Mouse (Mus musculus) kidney, postnatal 25 days (tissue): Measurements from ENCODE around the gene Cers5.
"Not testable (repeated sequence)": the region's sequence is repeated elsewhere in the genome, so short reads cannot be mapped to it uniquely, and the experiment has no call there.

Source experiments
- DNase-seq, 2 experiments: peaks; one replicate each; pipeline ENCODE4 v3.0.0; 2021; ENCODE audit warnings: mixed read lengths in 2 of 2

The Cers5 gene

GRCm38 (mm10) chr15:99704881-99705280 is 67.8 kb downstream of the Cers5 start:
- DNase-seq: no peak

GRCm38 (mm10) chr15:99704041-99704681 is 68.5 kb downstream of the Cers5 start:
- DNase-seq: peak; percentile 79 to 91

GRCm38 (mm10) chr15:99703676-99704040 is 69.0 kb downstream of the Cers5 start:
- no peak for DNase-seq

GRCm38 (mm10) chr15:99703104-99703503 is 69.6 kb downstream of the Cers5 start:
- DNase-seq: no peak

GRCm38 (mm10) chr15:99701999-99702900 is 70.4 kb downstream of the Cers5 start, which contains the start of gene Smarcd1:
Gene Smarcd1 (plus strand): TSS chr15:99702129.
- peak; percentile 95 for DNase-seq

- not testable (repeated sequence) for DNase-seq
These were observed 71.1 kb downstream of the Cers5 start for GRCm38 (mm10) chr15:99701640-99701998.

- DNase-seq: peak; percentile 39 to 76
These were observed 72.2 kb downstream of the Cers5 start for GRCm38 (mm10) chr15:99700219-99701106.

- no peak for DNase-seq
These were observed 73.0 kb downstream of the Cers5 start for GRCm38 (mm10) chr15:99699715-99700114.

GRCm38 (mm10) chr15:99698533-99699085 is 74.1 kb downstream of the Cers5 start:
- peak in 1 of 2 experiments; percentile 46 for DNase-seq

- DNase-seq: no peak
These were observed 75.4 kb downstream of the Cers5 start for GRCm38 (mm10) chr15:99697309-99697708.

- no peak for DNase-seq
These were observed 80.7 kb downstream of the Cers5 start for GRCm38 (mm10) chr15:99691976-99692375.

- peak in 1 of 2 experiments; percentile 55 for DNase-seq
These were observed 81.8 kb downstream of the Cers5 start for GRCm38 (mm10) chr15:99690924-99691323.

GRCm38 (mm10) chr15:99688712-99689111 is 84.0 kb downstream of the Cers5 start:
- peak; percentile 56 for DNase-seq
